ENCODE assay signal across 24 mouse cellular contexts in the genomic region with DNA sequence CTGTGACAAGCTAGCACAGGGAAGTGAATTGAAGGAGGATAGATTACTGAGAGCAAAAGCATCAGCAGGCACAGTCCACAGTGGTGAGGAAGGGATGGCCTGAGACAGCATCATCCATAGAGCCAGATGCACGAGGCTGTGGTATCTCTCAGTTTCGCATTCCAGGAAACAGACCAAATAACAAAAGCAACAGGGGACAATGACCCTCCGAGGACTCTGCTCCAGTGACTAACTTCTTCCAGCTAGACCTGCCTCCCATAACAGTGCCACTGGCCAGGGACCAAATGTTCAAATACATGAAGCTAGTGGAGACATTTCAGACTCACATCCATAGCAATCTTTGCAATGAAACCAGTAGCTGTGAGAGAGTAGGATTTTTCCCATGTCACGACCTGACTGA.
"Had no signal": no experiment of that assay in that cellular context is flagged by ENCODE, and none has a peak within 500 bp of the region (broad histone marks: within the 10 kb centered on the region; RNA-seq: fewer than 3 reads in every experiment).

No protein-coding gene starts in this region.

- H3K27ac ChIP-seq: heart, adult 2 months; hindbrain, embryonic 13.5 days; hindbrain, embryonic 15.5 days; hindbrain, postnatal 0 days; kidney, embryonic 15.5 days; kidney, postnatal 0 days; limb, embryonic 10.5 days; limb, embryonic 12.5 days; liver, embryonic 13.5 days; liver, embryonic 15.5 days had no signal

- H3K27me3 ChIP-seq: hindbrain, embryonic 13.5 days; hindbrain, embryonic 15.5 days; kidney, embryonic 15.5 days; limb, embryonic 12.5 days; liver, embryonic 15.5 days had no signal

- H3K9me3 ChIP-seq: hindbrain, embryonic 13.5 days; hindbrain, embryonic 15.5 days; kidney, embryonic 15.5 days; limb, embryonic 10.5 days; limb, embryonic 12.5 days; liver, embryonic 13.5 days; liver, embryonic 15.5 days had no signal

- H3K9ac ChIP-seq: forebrain, postnatal 0 days; hindbrain, embryonic 13.5 days; hindbrain, embryonic 15.5 days; kidney, embryonic 15.5 days; limb, embryonic 12.5 days; liver, embryonic 13.5 days; liver, embryonic 15.5 days; liver, postnatal 0 days had no signal

- H3K4me3 ChIP-seq: heart, adult 2 months; hindbrain, embryonic 13.5 days; hindbrain, embryonic 15.5 days; kidney, embryonic 15.5 days; limb, embryonic 10.5 days; limb, embryonic 12.5 days; liver, embryonic 13.5 days; liver, embryonic 15.5 days had no signal

- H3K4me2 ChIP-seq: heart, embryonic 11.5 days; hindbrain, embryonic 13.5 days; hindbrain, embryonic 15.5 days; kidney, embryonic 15.5 days; limb, embryonic 12.5 days; liver, embryonic 11.5 days; liver, embryonic 13.5 days; liver, embryonic 15.5 days had no signal

- H3K36me3 ChIP-seq: hindbrain, embryonic 13.5 days; hindbrain, embryonic 15.5 days; kidney, embryonic 15.5 days; limb, embryonic 10.5 days; limb, embryonic 12.5 days; liver, embryonic 13.5 days; liver, embryonic 15.5 days had no signal

- ATAC-seq: forebrain, postnatal 0 days; hindbrain, postnatal 0 days; intestine, embryonic 16.5 days; liver, postnatal 0 days had no signal

- DNase-seq: forebrain, postnatal 0 days; gastrocnemius, postnatal 14 days; gastrocnemius, postnatal 36 days; heart, adult 2 months; kidney, adult 11 months; kidney, adult 2 months; kidney, adult 9 months; kidney, postnatal 14 days; kidney, postnatal 36 days; layer of hippocampus, adult 9-11 months; layer of hippocampus, postnatal 36 days; liver, embryonic 13.5 days; liver, postnatal 0 days had no signal

- H3K4me1 ChIP-seq: hindbrain, embryonic 13.5 days; hindbrain, embryonic 15.5 days; kidney, embryonic 15.5 days; limb, embryonic 10.5 days; limb, embryonic 12.5 days; liver, embryonic 13.5 days; liver, embryonic 15.5 days had no signal
